Mouse (Mus musculus): ENCODE measurements around the gene Rars2.

DNA sequence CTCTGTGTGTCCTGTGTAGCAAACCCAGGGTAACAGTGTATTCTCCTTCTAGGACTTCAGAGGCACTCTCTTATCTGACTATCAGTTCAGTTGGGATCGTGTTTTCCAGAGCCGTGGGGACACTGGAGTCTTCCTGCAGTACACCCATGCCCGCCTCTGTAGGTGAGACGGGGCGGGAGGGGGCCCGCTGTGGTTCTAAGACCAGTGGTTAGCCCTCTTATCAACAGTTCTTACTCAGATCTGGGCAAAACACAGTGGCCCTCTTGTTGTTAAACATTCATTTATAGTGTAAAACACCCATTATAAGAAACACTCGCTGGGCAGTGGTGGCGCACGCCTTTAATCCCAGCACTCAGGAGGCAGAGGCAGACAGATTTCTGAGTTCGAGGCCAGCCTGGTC, 41.3 kb downstream of the Rars2 start:
- TF ChIP-seq POLR2A (IDR thresholded peaks at IDR 0.05; ENCODE audit: control insufficient read depth, low read depth, low read length) (no peak), CTCF (IDR thresholded peaks at IDR 0.05; ENCODE audit: control insufficient read depth, insufficient read depth, insufficient replicate concordance, low read depth, low read length) (no peak)
